Mouse (Mus musculus) small intestine, adult 2 months (tissue): ENCODE measurements around the gene Cblc. TPM values are rescaled to one million over a fixed set of nuclear protein-coding genes. Genes with fewer than 3 reads are reported as not detected.

Source experiments
- H3K27ac ChIP-seq: fragments of 200-500 bp; 2 replicates; pipeline ENCODE4 v1.5.1; 2012; ENCODE audit warnings: low read depth, low read length, control low read depth, inconsistent platforms; ENCODE audit not compliant: insufficient read depth
- H3K27me3 ChIP-seq: fragments of 200-500 bp; 2 replicates; pipeline ENCODE4 v1.6.1; 2012; ENCODE audit warnings: mild to moderate bottlenecking, moderate library complexity, low read length, inconsistent platforms; ENCODE audit not compliant: control insufficient read depth, insufficient read depth
- H3K36me3 ChIP-seq: fragments of 200-500 bp; 2 replicates; pipeline ENCODE4 v1.6.1; 2012; ENCODE audit warnings: mild to moderate bottlenecking, low read length, control low read depth, inconsistent platforms; ENCODE audit not compliant: control insufficient read depth, insufficient read depth
- H3K4me1 ChIP-seq: fragments of 200-500 bp; 2 replicates; pipeline ENCODE4 v1.6.1; 2012; ENCODE audit warnings: low read length, inconsistent platforms, mixed read lengths; ENCODE audit not compliant: control insufficient read depth, insufficient read depth, insufficient read length
- H3K4me3 ChIP-seq: fragments of 200-500 bp; 2 replicates; pipeline ENCODE4 v1.5.1; 2012; ENCODE audit warnings: low read depth, mild to moderate bottlenecking, control low read depth, inconsistent platforms, low read length, moderate library complexity
- CTCF ChIP-seq: fragments of 200-500 bp; IDR thresholded peaks from 2 replicates; pipeline ENCODE4 v1.5.1; 2012; ENCODE audit warnings: low read depth, mild to moderate bottlenecking, control low read depth, inconsistent platforms, low read length, moderate library complexity, mixed read lengths; ENCODE audit not compliant: insufficient replicate concordance, insufficient read length; ENCODE audit errors: extremely low read depth
- POLR2A ChIP-seq: fragments of 200-500 bp; IDR thresholded peaks from 2 replicates; pipeline ENCODE4 v1.6.1; 2012; ENCODE audit warnings: low read depth, mild to moderate bottlenecking, control low read depth, inconsistent platforms, low read length, moderate library complexity
- WGBS: fragments of 180-500 bp; shearing (Covaris S2); methylation state at CpG from one replicate; pipeline ENCODE4 v1.1.7; 2018; 5-methylcytosine and 5-hydroxymethylcytosine counted together
- polyA plus RNA-seq: library from polyadenylated mRNA; depleted of rRNA; stranded (reverse); fragments of >200 nt; gene quantifications from 2 replicates; pipeline ENCODE4 v1.2.3, GENCODE M21; 2012

Gene Cblc
- polyA plus RNA-seq, 1 experiment: 145 TPM

- peak overlapping the region; percentile 59 for H3K4me3 ChIP-seq
- H3K36me3 ChIP-seq: no peaks in the 10 kb centered on the region
- peaks cover 6% of the 10 kb centered on the region for H3K4me1 ChIP-seq
- H3K27me3 ChIP-seq: no peaks in the 10 kb centered on the region; the same call in 1 of the 2 replicates
- TF ChIP-seq CTCF: no peak
- 0 out of 2 replicates have a peak, but pooled peaks have one; percentile 44 for TF ChIP-seq POLR2A
- under 1% methylated on average over 28 of the region's 28 CpGs for WGBS
- H3K27ac ChIP-seq: no peak overlapping the region
Measured at GRCm38 (mm10) chr7:19770375-19770754, 26.2 kb downstream of the Cblc start.

- no peak for TF ChIP-seq POLR2A
- no peak for TF ChIP-seq CTCF
- peak overlapping the region; percentile 59 for H3K4me3 ChIP-seq
- peaks cover 6% of the 10 kb centered on the region for H3K4me1 ChIP-seq
- no peaks in the 10 kb centered on the region; the same call in 1 of the 2 replicates for H3K27me3 ChIP-seq
- H3K36me3 ChIP-seq: no peaks in the 10 kb centered on the region
- 24% methylated on average over 16 of the region's 16 CpGs for WGBS
- no peak overlapping the region for H3K27ac ChIP-seq
Measured at GRCm38 (mm10) chr7:19769434-19770374, 26.9 kb downstream of the Cblc start.

- H3K36me3 ChIP-seq: no peaks in the 10 kb centered on the region
- H3K4me1 ChIP-seq: peaks cover 6% of the 10 kb centered on the region
- no peaks in the 10 kb centered on the region; the same call in 1 of the 2 replicates for H3K27me3 ChIP-seq
- H3K4me3 ChIP-seq: no peak overlapping the region
- TF ChIP-seq POLR2A: no peak
- TF ChIP-seq CTCF: no peak
- no peak overlapping the region for H3K27ac ChIP-seq
- 54% methylated on average over 4 of the region's 4 CpGs for WGBS
Measured at GRCm38 (mm10) chr7:19769001-19769400, 27.6 kb downstream of the Cblc start.

GRCm38 (mm10) chr7:19768251-19768650 lies 28.4 kb downstream of the Cblc start:
- Histone ChIP-seq H3K4me3 (no peak overlapping the region), H3K27ac (no peak overlapping the region), H3K27me3 (no peaks in the 10 kb centered on the region; the same call in 1 of the 2 replicates), H3K36me3 (no peaks in the 10 kb centered on the region), H3K4me1 (peaks cover 6% of the 10 kb centered on the region)
- WGBS: 87% methylated on average over 14 of the region's 14 CpGs
- no peak for TF ChIP-seq POLR2A
- no peak for TF ChIP-seq CTCF

- WGBS: 83% methylated on average over 9 of the region's 9 CpGs
- Histone ChIP-seq H3K4me3 (no peak overlapping the region), H3K27ac (no peak overlapping the region), H3K4me1 (peaks cover 4% of the 10 kb centered on the region), H3K36me3 (no peaks in the 10 kb centered on the region), H3K27me3 (no peaks in the 10 kb centered on the region)
- TF ChIP-seq CTCF: no peak
- no peak for TF ChIP-seq POLR2A
Measured at GRCm38 (mm10) chr7:19764581-19764980, 32.0 kb downstream of the Cblc start.

GRCm38 (mm10) chr7:19763829-19764477 lies 32.7 kb downstream of the Cblc start:
- Histone ChIP-seq H3K4me1 (peaks cover 4% of the 10 kb centered on the region), H3K4me3 (no peak overlapping the region), H3K36me3 (no peaks in the 10 kb centered on the region), H3K27me3 (no peaks in the 10 kb centered on the region), H3K27ac (no peak overlapping the region)
- 64% methylated on average over 13 of the region's 13 CpGs for WGBS
- TF ChIP-seq POLR2A: no peak
- TF ChIP-seq CTCF: no peak

GRCm38 (mm10) chr7:19762283-19762682 lies 34.3 kb downstream of the Cblc start:
- H3K4me1 ChIP-seq: peaks cover 12% of the 10 kb centered on the region
- WGBS: 85% methylated on average over 11 of the region's 11 CpGs
- no peak for TF ChIP-seq POLR2A
- H3K27ac ChIP-seq: no peak overlapping the region
- no peaks in the 10 kb centered on the region for H3K36me3 ChIP-seq
- no peaks in the 10 kb centered on the region for H3K27me3 ChIP-seq
- no peak overlapping the region for H3K4me3 ChIP-seq
